Mouse (Mus musculus): ENCODE measurements around the gene Maff. TPM values are rescaled to one million over a fixed set of nuclear protein-coding genes. Genes with fewer than 3 reads are reported as not detected.

Gene Maff
- total RNA-seq, 1 experiment from 2014 or later, result 31.4 TPM

- no peak for ATAC-seq (replicated peaks in 1 of 2; ENCODE audit: insufficient read depth in 1 of 2, low FRiP score in 2 of 2, low TSS enrichment in 1 of 2, low read depth in 1 of 2, poor library complexity in 2 of 2, severe bottlenecking in 2 of 2)
These were observed 33.2 kb downstream of the Maff start for GRCm38 (mm10) chr15:79379658-79380057.

GRCm38 (mm10) chr15:79380468-79381444 is 34.3 kb downstream of the Maff start:
- peak; percentile 82 to 83 for ATAC-seq (replicated peaks in 1 of 2; ENCODE audit: insufficient read depth in 1 of 2, low FRiP score in 2 of 2, low TSS enrichment in 1 of 2, low read depth in 1 of 2, poor library complexity in 2 of 2, severe bottlenecking in 2 of 2)

- no peak for ATAC-seq (replicated peaks in 1 of 2; ENCODE audit: insufficient read depth in 1 of 2, low FRiP score in 2 of 2, low TSS enrichment in 1 of 2, low read depth in 1 of 2, poor library complexity in 2 of 2, severe bottlenecking in 2 of 2)
These were observed 35.2 kb downstream of the Maff start for GRCm38 (mm10) chr15:79381644-79382043.

- no peak for ATAC-seq (replicated peaks in 1 of 2; ENCODE audit: insufficient read depth in 1 of 2, low FRiP score in 2 of 2, low TSS enrichment in 1 of 2, low read depth in 1 of 2, poor library complexity in 2 of 2, severe bottlenecking in 2 of 2)
These were observed 40.7 kb downstream of the Maff start for GRCm38 (mm10) chr15:79387081-79387480.

DNA sequence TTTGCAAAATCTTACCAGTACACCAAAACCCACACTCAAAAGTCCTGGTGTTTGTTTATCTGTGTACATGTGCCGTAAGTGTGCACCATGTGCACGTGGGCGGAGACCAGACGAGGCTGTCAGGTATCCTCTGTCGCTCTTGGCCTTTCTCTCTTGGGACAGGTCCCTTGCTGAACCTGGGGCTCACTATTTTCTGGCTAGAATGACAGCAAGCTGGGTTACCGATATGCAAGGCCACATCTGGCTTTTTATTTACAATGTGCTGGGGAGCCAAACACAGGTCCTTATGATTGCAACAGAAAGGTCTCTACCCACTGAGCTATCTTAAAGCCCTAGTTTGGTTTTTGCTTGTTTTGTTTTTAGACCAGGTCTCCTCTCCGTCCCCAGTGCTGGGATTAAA is 41.2 kb downstream of the Maff start:
- ATAC-seq (replicated peaks in 1 of 2; ENCODE audit: insufficient read depth in 1 of 2, low FRiP score in 2 of 2, low TSS enrichment in 1 of 2, low read depth in 1 of 2, poor library complexity in 2 of 2, severe bottlenecking in 2 of 2), result no peak

- ATAC-seq (replicated peaks in 1 of 2; ENCODE audit: insufficient read depth in 1 of 2, low FRiP score in 2 of 2, low TSS enrichment in 1 of 2, low read depth in 1 of 2, poor library complexity in 2 of 2, severe bottlenecking in 2 of 2), result no peak
These were observed 41.8 kb downstream of the Maff start for GRCm38 (mm10) chr15:79388171-79388570.

- no peak for ATAC-seq (replicated peaks in 1 of 2; ENCODE audit: insufficient read depth in 1 of 2, low FRiP score in 2 of 2, low TSS enrichment in 1 of 2, low read depth in 1 of 2, poor library complexity in 2 of 2, severe bottlenecking in 2 of 2)
These were observed 44.0 kb downstream of the Maff start for GRCm38 (mm10) chr15:79390434-79390833.

DNA sequence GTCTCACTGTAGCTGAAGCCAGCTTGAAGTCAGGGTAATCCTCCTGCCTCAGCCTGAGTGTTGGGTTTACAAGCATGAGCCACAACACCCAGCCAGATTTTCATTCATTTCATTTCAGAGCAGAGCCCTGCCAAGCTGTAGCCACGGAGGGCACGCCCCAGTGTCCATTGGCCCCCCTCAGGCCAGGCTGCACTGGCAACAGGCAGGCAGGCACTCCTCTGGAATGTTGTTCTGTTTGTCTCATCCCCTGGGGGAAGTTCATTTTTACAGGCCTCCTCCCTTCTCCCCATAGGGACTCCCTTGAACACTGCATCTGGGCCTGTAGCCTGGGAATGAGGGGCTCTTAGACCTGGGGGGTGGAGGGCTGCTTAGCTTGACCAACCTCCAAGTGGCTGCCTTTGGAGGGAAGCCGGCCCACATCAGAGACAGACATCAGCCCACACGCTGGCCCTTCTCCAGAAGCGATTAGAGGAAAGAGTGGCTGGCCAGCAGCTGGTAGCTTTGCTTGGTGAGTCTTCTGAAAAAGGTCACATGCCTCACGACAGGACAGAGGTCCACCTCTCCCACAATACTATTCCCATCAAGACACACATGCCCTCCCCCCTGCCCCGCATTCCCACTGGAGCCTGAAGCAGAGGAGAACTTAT is 45.1 kb downstream of the Maff start:
- ATAC-seq (replicated peaks in 1 of 2; ENCODE audit: insufficient read depth in 1 of 2, low FRiP score in 2 of 2, low TSS enrichment in 1 of 2, low read depth in 1 of 2, poor library complexity in 2 of 2, severe bottlenecking in 2 of 2), result no peak

DNA sequence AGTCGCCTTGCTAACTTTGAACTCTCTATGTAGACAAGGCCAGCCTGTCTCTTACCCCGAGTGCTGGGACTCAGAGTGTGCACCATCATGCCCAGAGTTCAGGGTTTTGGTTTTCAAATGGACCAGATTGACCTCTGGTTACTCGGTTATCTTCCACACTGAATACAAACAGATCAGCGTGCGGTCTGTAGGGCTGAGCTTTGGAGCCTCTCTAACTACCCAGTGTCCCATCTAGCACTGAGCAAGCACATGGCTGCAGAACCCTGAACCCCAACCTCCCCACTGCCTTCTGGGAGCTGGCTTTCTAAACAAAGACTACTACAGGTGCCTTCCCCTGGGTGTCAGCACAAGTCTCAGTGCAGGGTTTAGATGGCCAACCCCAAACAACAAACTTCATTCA is 46.1 kb downstream of the Maff start:
- no peak for ATAC-seq (replicated peaks in 1 of 2; ENCODE audit: insufficient read depth in 1 of 2, low FRiP score in 2 of 2, low TSS enrichment in 1 of 2, low read depth in 1 of 2, poor library complexity in 2 of 2, severe bottlenecking in 2 of 2)

- ATAC-seq (replicated peaks in 1 of 2; ENCODE audit: insufficient read depth in 1 of 2, low FRiP score in 2 of 2, low TSS enrichment in 1 of 2, low read depth in 1 of 2, poor library complexity in 2 of 2, severe bottlenecking in 2 of 2), result no peak
These were observed 46.7 kb downstream of the Maff start for GRCm38 (mm10) chr15:79393101-79393500.

- no peak for ATAC-seq (replicated peaks in 1 of 2; ENCODE audit: insufficient read depth in 1 of 2, low FRiP score in 2 of 2, low TSS enrichment in 1 of 2, low read depth in 1 of 2, poor library complexity in 2 of 2, severe bottlenecking in 2 of 2)
These were observed 48.4 kb downstream of the Maff start for GRCm38 (mm10) chr15:79394842-79395241.

- ATAC-seq (replicated peaks in 1 of 2; ENCODE audit: insufficient read depth in 1 of 2, low FRiP score in 2 of 2, low TSS enrichment in 1 of 2, low read depth in 1 of 2, poor library complexity in 2 of 2, severe bottlenecking in 2 of 2), result no peak
These were observed 48.9 kb downstream of the Maff start for GRCm38 (mm10) chr15:79395281-79395680.

GRCm38 (mm10) chr15:79396736-79397135 is 50.3 kb downstream of the Maff start:
- peak in 1 of 2 experiments; percentile 40; a peak in 1 of 4 replicates for ATAC-seq (replicated peaks in 1 of 2; ENCODE audit: insufficient read depth in 1 of 2, low FRiP score in 2 of 2, low TSS enrichment in 1 of 2, low read depth in 1 of 2, poor library complexity in 2 of 2, severe bottlenecking in 2 of 2)

- no peak for ATAC-seq (replicated peaks in 1 of 2; ENCODE audit: insufficient read depth in 1 of 2, low FRiP score in 2 of 2, low TSS enrichment in 1 of 2, low read depth in 1 of 2, poor library complexity in 2 of 2, severe bottlenecking in 2 of 2)
These were observed 53.0 kb downstream of the Maff start for GRCm38 (mm10) chr15:79399231-79400052.

- no peak for ATAC-seq (replicated peaks in 1 of 2; ENCODE audit: insufficient read depth in 1 of 2, low FRiP score in 2 of 2, low TSS enrichment in 1 of 2, low read depth in 1 of 2, poor library complexity in 2 of 2, severe bottlenecking in 2 of 2)
These were observed 53.9 kb downstream of the Maff start for GRCm38 (mm10) chr15:79400134-79400974.

DNA sequence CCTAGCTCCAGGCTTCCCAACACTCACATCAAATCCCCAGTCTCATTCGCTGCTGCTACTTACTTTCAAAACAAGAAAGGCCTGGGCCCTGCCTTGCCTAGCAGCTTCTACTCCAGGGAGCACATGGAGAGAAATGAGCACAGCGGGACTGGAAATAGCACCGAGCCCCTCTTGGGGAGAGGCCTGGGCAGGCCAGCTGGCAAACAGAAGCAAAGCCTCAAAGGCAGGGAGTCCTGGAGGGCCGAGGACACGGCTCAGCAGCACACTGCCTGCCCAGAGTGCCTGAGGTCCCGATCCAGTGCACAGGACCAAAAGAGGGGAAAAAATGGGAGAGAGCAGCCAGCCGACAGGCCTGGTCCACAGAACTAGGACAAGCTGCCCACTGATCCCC is 54.5 kb downstream of the Maff start:
- ATAC-seq (replicated peaks in 1 of 2; ENCODE audit: insufficient read depth in 1 of 2, low FRiP score in 2 of 2, low TSS enrichment in 1 of 2, low read depth in 1 of 2, poor library complexity in 2 of 2, severe bottlenecking in 2 of 2), result no peak

- ATAC-seq (replicated peaks in 1 of 2; ENCODE audit: insufficient read depth in 1 of 2, low FRiP score in 2 of 2, low TSS enrichment in 1 of 2, low read depth in 1 of 2, poor library complexity in 2 of 2, severe bottlenecking in 2 of 2), result no peak
These were observed 55.8 kb downstream of the Maff start for GRCm38 (mm10) chr15:79402176-79402575.

All from hematopoietic stem cell, adult 5-6 weeks (primary cell).